Mouse (Mus musculus): ENCODE results near the gene Psmb4. TPM values are rescaled to one million over a fixed set of nuclear protein-coding genes. Genes with fewer than 3 reads are reported as not detected.

Gene Psmb4
- polyA plus RNA-seq, 1 experiment from 2014 or later, result 61.3 TPM

DNA sequence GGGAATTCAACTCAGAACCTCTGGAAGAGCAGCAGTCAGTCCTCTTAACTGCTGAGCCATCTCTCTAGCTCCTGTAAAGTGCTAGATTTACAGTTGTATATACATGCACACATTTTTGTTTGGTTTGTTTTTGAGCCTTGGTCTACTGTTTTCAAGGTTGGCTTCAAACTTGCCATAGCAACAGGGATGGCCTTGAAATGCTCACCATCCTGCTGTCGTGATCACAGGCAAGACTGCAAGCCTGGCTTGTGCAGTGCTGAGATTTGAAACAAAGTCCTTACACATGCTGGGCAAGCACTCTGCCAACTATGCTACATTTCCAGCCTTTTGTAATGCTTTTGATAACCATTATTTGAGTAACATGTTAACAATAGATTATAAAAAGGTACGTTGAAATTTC lies 27.3 kb downstream of the Psmb4 start:
- Histone ChIP-seq H3K4me3 (ENCODE audit: inconsistent target) (no peak overlapping the region), H3K36me3 (ENCODE audit: inconsistent target) (peaks cover 68% of the 10 kb centered on the region), H3K79me2 (ENCODE audit: inconsistent target) (peaks cover 39% of the 10 kb centered on the region; the same call in 1 of the 2 replicates), H3K27ac (no peak overlapping the region)
- 100% methylated on average over 2 of the region's 2 CpGs for WGBS (ENCODE audit: missing documents)

DNA sequence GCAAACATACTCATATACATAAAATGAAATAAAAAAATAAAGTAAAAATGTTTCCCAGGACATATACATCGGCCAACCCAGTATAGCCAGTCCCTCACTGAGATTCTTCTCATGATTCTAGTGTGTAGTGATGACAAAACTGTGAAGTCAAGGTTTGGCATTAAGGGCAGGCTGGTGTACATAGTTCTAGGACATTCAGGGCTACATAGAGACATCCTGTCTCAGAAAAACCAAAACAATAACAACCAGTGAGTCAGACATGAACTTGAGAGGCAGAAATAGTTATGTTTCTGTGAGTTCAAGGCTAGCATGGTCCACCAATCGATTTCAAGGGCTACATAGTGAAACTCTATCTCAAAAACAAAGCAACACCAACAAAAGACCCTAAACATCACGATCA lies 34.5 kb downstream of the Psmb4 start:
- Histone ChIP-seq H3K27ac (no peak overlapping the region), H3K79me2 (ENCODE audit: inconsistent target) (peaks cover 96% of the 10 kb centered on the region), H3K36me3 (ENCODE audit: inconsistent target) (peaks cover 33% of the 10 kb centered on the region), H3K4me3 (ENCODE audit: inconsistent target) (no peak overlapping the region)
- 83% methylated on average over 3 of the region's 3 CpGs for WGBS (ENCODE audit: missing documents)

DNA sequence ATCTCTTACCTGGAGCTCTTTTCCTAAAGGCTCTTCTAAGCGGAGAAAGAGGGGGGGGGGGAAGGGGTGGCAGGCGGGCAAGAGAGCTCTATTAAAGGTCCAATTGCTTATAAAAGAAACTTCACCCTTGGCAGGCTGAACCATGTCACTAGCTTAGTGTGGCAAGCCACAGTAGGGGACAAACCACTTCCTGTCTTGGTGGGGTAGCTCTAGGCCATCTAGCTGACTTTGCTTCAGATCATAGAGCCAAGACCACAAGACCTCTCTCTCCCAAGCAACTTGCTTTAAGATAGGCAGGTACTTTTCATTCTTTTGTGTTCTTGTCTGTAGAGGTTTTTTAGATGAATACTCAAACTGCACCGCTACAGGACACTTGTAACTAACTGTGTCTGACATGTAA lies 35.0 kb downstream of the Psmb4 start:
- H3K27ac ChIP-seq, result no peak overlapping the region
- peaks cover 28% of the 10 kb centered on the region for H3K36me3 ChIP-seq (ENCODE audit: inconsistent target)
- H3K4me3 ChIP-seq (ENCODE audit: inconsistent target), result no peak overlapping the region
- WGBS (ENCODE audit: missing documents), result 21% methylated on average over 3 of the region's 3 CpGs
- H3K79me2 ChIP-seq (ENCODE audit: inconsistent target), result peaks cover 97% of the 10 kb centered on the region

DNA sequence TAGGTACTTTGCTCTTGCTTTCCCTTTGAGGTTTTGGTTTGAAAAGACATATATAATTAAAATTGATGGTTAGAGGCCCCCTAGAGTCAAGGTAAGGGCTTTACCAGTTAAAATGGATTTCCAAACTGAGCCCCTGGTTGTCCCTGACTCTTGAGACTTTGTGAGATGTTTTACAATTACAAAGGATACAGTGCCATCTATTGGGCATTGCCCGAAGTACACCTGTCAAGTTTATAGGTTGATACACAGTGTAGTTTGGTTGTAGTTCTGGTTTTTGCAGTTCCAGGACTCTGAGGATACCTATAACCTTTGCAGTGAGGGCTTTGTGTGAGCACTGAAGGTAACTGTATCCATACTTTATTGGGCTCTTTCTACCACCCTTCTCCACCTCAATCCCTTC lies 37.4 kb downstream of the Psmb4 start:
- H3K27ac ChIP-seq, result no peak overlapping the region
- peaks cover 5% of the 10 kb centered on the region; the same call in 1 of the 2 replicates for H3K36me3 ChIP-seq (ENCODE audit: inconsistent target)
- peaks cover 98% of the 10 kb centered on the region for H3K79me2 ChIP-seq (ENCODE audit: inconsistent target)
- WGBS (ENCODE audit: missing documents), result 22% methylated on average over 1 of the region's 1 CpGs
- no peak overlapping the region for H3K4me3 ChIP-seq (ENCODE audit: inconsistent target)

DNA sequence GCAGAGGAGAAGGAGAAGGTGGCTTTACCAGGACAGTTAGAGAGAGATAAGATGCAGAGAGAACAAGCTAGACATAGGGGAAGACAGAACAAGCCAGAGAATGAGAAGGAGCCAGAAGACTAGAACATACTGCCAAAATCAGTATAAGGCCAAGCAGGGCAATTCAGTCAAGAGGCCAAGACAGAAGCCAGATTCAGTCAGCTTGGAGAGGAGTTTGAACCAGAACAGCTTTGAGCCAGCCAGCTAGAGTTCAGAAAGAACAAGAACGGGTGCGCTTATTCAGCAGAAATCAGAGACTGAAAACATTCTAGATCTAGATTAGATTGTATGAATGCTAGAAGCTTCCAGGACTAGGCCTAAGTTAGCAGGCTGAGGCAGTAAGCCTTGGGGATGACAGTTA lies 39.4 kb downstream of the Psmb4 start:
- Histone ChIP-seq H3K79me2 (ENCODE audit: inconsistent target) (peaks cover 98% of the 10 kb centered on the region), H3K27ac (no peak overlapping the region), H3K4me3 (ENCODE audit: inconsistent target) (no peak overlapping the region), H3K36me3 (ENCODE audit: inconsistent target) (no peaks in the 10 kb centered on the region)
- 86% methylated on average over 2 of the region's 2 CpGs for WGBS (ENCODE audit: missing documents)

DNA sequence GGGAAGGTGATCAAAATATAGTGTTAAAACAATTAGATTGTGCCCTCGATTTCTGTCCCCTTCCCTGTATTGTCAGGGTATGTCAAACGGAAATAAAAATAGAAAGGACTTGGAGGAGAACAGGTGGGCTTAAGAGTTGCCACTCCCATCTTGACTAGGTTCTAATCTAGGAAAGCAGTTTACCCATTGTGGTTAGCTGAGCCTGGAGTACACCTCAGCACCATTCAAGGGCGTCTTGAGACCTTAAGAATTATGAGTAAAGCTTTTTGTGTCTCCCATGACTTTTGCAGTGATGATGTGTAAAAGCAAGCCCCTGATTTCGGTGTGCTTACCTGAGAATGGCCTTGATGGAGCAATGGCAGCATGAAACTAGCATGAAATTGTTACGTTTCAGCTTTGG lies 47.7 kb downstream of the Psmb4 start:
- H3K79me2 ChIP-seq (ENCODE audit: inconsistent target), result peaks cover 55% of the 10 kb centered on the region
- peak overlapping the region; percentile 66 for H3K4me3 ChIP-seq (ENCODE audit: inconsistent target)
- H3K27ac ChIP-seq, result peak overlapping the region; percentile 85
- WGBS (ENCODE audit: missing documents), result 52% methylated on average over 5 of the region's 5 CpGs
- no peaks in the 10 kb centered on the region for H3K36me3 ChIP-seq (ENCODE audit: inconsistent target)

DNA sequence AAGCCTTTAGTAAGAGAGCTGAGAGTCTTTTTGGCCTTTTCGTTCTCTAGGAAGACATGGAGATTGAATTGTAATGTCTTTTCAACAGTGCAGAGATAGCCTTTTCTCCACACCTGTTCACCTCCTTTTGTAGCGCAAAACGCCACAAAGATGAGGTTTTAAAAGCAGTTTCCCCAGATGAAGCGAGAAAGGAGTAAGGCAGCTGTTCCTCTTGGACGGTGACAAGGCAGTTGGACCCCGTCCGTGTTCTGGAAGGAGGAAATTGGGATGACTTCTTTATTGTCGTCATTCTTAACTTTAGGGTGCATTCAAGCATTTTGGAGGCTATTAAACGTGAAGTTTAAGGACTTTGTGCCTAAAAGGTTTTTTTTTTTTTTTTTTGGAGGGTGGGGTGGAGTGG lies 48.1 kb downstream of the Psmb4 start:
- Histone ChIP-seq H3K79me2 (ENCODE audit: inconsistent target) (peaks cover 50% of the 10 kb centered on the region), H3K36me3 (ENCODE audit: inconsistent target) (no peaks in the 10 kb centered on the region), H3K4me3 (ENCODE audit: inconsistent target) (peak overlapping the region; percentile 66), H3K27ac (peak overlapping the region; percentile 85)
- WGBS (ENCODE audit: missing documents), result 8% methylated on average over 9 of the region's 9 CpGs

DNA sequence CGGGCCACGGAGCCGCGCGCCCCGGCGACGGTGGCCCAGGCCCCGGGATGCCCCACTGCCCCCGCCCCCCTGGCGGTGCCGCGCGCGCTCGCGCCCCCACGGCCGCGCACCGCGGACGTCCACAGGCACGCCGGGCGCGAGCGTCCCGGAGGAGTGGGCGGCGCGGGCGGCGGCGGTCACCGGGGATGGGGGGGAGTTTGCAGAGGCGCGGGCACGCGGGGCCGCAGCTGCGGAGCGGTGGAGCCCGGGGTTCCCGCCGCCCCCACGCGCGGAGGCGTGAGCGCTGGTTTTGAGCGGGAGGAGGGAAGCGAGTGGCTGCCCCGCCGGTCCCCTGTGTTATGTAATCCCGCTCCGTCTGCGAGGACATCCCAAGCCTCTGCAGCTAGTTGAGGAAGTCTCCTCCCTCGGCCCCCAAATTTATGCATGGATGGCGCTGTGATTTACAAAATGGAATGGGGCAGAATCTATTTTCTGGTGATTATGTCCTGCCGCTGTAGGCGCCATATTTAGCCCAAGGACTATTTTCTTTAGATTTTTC lies 48.7 kb downstream of the Psmb4 start:
- no peaks in the 10 kb centered on the region for H3K36me3 ChIP-seq (ENCODE audit: inconsistent target)
- H3K4me3 ChIP-seq (ENCODE audit: inconsistent target), result peak overlapping the region; percentile 66
- peak overlapping the region; percentile 85 for H3K27ac ChIP-seq
- WGBS (ENCODE audit: missing documents), result under 1% methylated on average over 51 of the region's 62 CpGs
- H3K79me2 ChIP-seq (ENCODE audit: inconsistent target), result peaks cover 44% of the 10 kb centered on the region

DNA sequence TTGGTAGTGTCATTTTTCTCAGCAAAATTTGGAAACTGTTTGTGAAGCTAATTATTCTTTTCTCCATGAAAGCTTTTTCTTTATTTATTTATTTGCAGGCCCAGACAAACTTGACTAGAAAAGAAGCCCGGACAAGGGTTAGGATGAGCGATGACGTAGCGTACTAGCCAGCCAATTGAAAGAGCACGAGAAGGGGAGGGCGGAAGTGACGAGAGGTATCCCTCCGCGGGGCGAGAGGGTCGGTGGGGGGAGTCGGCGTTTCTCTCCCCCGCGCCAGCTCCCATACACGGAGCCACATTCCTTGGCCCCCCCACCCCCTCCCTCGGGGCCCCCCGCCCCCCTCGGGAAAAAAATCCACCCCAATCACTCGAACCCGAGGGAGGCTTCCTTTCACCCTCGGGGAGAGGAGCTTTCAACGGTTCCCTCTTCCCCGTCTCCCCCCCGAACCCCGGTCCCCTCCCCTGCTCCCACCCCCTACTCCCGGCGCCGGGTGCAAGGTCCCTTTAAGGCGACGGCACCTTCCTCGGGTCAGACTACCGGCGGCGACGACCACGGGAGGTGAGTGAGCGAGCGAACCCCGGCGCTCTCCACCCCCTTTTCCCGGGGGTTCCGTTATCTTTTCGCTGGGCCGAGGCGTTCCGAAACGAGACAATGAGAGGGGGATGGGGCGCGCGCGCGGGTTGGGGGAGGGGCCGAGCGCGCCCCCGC lies 49.4 kb downstream of the Psmb4 start, which contains the start of gene Pogz:
Gene Pogz, plus strand, starts transcription at position 385 of the 708 bp plus-strand sequence.
- Histone ChIP-seq H3K4me3 (ENCODE audit: inconsistent target) (peak within 1 kb of the TSS; percentile 66), H3K27ac (peak within 1 kb of the TSS; percentile 85), H3K79me2 (ENCODE audit: inconsistent target) (peaks cover 37% of the 10 kb centered on the region), H3K36me3 (ENCODE audit: inconsistent target) (no peaks in the 10 kb centered on the region)
- under 1% methylated on average over 36 of the region's 57 CpGs for WGBS (ENCODE audit: missing documents)

DNA sequence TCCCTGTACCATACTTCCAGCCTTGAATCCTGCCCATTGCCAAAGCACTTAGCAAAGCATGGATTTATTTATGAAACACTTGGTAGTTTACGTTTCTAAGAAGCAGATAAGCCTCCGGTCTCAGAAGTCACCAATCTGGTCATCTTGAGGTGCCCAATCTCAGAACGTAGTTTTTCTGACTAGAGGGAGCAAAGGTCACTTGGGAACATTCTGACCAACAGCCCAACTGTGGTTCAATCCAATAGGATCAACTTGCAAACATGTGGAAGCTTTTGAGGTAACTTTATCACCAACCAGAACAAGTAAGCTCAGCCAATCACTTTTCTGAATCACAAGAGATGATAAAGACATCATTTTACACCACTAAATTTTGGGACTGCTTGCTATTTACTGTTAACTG lies 51.4 kb downstream of the Psmb4 start:
- H3K36me3 ChIP-seq (ENCODE audit: inconsistent target), result no peaks in the 10 kb centered on the region
- 91% methylated on average over 3 of the region's 3 CpGs for WGBS (ENCODE audit: missing documents)
- H3K27ac ChIP-seq, result no peak overlapping the region
- H3K4me3 ChIP-seq (ENCODE audit: inconsistent target), result no peak overlapping the region
- peaks cover 18% of the 10 kb centered on the region for H3K79me2 ChIP-seq (ENCODE audit: inconsistent target)

Other genes starting within 250 kb of the Psmb4 start
- not detected in 3 replicates for gene Gm10972, start 243.8 kb downstream of the Psmb4 start, polyA plus RNA-seq (2018)
- gene Tuft1, start 228.1 kb downstream of the Psmb4 start, polyA plus RNA-seq (2018), result 5.4 to 10.7 TPM (median 9.0 TPM) in 3 replicates
- gene Selenbp2, start 193.4 kb downstream of the Psmb4 start, polyA plus RNA-seq (2018), result 0.93 to 2.1 TPM (median 1.4 TPM) in 3 replicates
- gene Cgn, start 100.5 kb downstream of the Psmb4 start, polyA plus RNA-seq (2018), result 0.03 to 0.19 TPM (median 0.04 TPM) in 3 replicates
- gene Pogz, start 49.4 kb downstream of the Psmb4 start, polyA plus RNA-seq (2018), result 7.9 to 13.2 TPM (median 9.2 TPM) in 3 replicates
- 12.8 to 25.0 TPM (median 14.3 TPM) in 3 replicates for gene Selenbp1, start 46.1 kb upstream of the Psmb4 start, polyA plus RNA-seq (2018)
- 5.6 to 8.0 TPM (median 7.2 TPM) in 3 replicates for gene Rfx5, start 67.1 kb upstream of the Psmb4 start, polyA plus RNA-seq (2018)
- gene Pi4kb, start 87.8 kb upstream of the Psmb4 start, polyA plus RNA-seq (2018), result 39.8 to 61.5 TPM (median 51.3 TPM) in 3 replicates
- gene Zfp687, start 128.5 kb upstream of the Psmb4 start, polyA plus RNA-seq (2018), result 8.3 to 8.9 TPM (median 8.9 TPM) in 3 replicates
- gene Psmd4, start 155.7 kb upstream of the Psmb4 start, polyA plus RNA-seq (2018), result 102 to 143 TPM (median 138 TPM) in 3 replicates
- gene Pip5k1a, start 220.0 kb upstream of the Psmb4 start, polyA plus RNA-seq (2018), result 16.2 to 19.1 TPM (median 17.0 TPM) in 3 replicates
- gene Vps72, start 224.1 kb upstream of the Psmb4 start, polyA plus RNA-seq (2018), result 43.0 to 54.7 TPM (median 43.9 TPM) in 3 replicates
- not detected in 3 replicates for gene Tmod4, start 237.5 kb upstream of the Psmb4 start, polyA plus RNA-seq (2018)
- 24.9 to 62.9 TPM (median 34.6 TPM) in 3 replicates for gene Scnm1, start 247.1 kb upstream of the Psmb4 start, polyA plus RNA-seq (2018)
- gene Lysmd1, start 247.1 kb upstream of the Psmb4 start, polyA plus RNA-seq (2018), result 3.6 to 5.0 TPM (median 5.0 TPM) in 3 replicates

Measured in macrophage (primary cell).